Mouse (Mus musculus) left cerebral cortex, postnatal 25 days (tissue): Measurements from ENCODE around the gene Slc35e3. TPM values are rescaled to one million over a fixed set of nuclear protein-coding genes. Genes with fewer than 3 reads are reported as not detected.
"Not testable (repeated sequence)": the region's sequence is repeated elsewhere in the genome, so short reads cannot be mapped to it uniquely, and the experiment has no call there.

Source experiments
- DNase-seq, 2 experiments: peaks; one replicate each; pipeline ENCODE4 v3.0.0; 2022; ENCODE audit warnings: low spot score in 2 of 2, mixed read lengths in 1 of 2
- intact Hi-C: fragments of 180-260 bp; cut with DNase I; formaldehyde crosslinking; loops from one replicate; pipeline ENCODE4 v1.15.1; 2025
- total RNA-seq, 2 experiments: library from RNA; stranded (reverse); gene quantifications; 2 replicates each; pipeline ENCODE4 v1.2.3; 2021

Slc35e3 gene
- total RNA-seq, 2 experiments from 2014 or later: 31.0 to 31.3 TPM

GRCm38 (mm10) chr10:117765116-117765894 is 19.1 kb upstream of the Slc35e3 start:
- intact Hi-C loops: no loop called here

GRCm38 (mm10) chr10:117764598-117764997 is 18.4 kb upstream of the Slc35e3 start:
- intact Hi-C loops: no loop called here
- DNase-seq: no peak

More at GRCm38 (mm10) chr10:117765116-117765894, 19.1 kb upstream of the Slc35e3 start:
- DNase-seq: no peak

- DNase-seq: no peak
- intact Hi-C loops: no loop called here
These were observed 17.5 kb upstream of the Slc35e3 start for GRCm38 (mm10) chr10:117763588-117764190.

- intact Hi-C loops: no loop called here
- DNase-seq: no peak
These were observed 16.8 kb upstream of the Slc35e3 start for GRCm38 (mm10) chr10:117762966-117763365.

GRCm38 (mm10) chr10:117762281-117762830 is 16.2 kb upstream of the Slc35e3 start:
- intact Hi-C loops: no loop called here
- no peak for DNase-seq

- no peak for DNase-seq
- intact Hi-C loops: no loop called here
These were observed 15.4 kb upstream of the Slc35e3 start for GRCm38 (mm10) chr10:117761551-117761950.

GRCm38 (mm10) chr10:117760831-117761335 is 14.7 kb upstream of the Slc35e3 start:
- intact Hi-C loops: no loop called here
- DNase-seq: no peak

- intact Hi-C loops: no loop called here
These were observed 13.9 kb upstream of the Slc35e3 start for GRCm38 (mm10) chr10:117759844-117760630.

GRCm38 (mm10) chr10:117758749-117759727 is 12.9 kb upstream of the Slc35e3 start:
- no peak for DNase-seq
- intact Hi-C loops: no loop called here

More at GRCm38 (mm10) chr10:117759844-117760630, 13.9 kb upstream of the Slc35e3 start:
- DNase-seq: no peak

- intact Hi-C loops, DNase-seq: not testable (repeated sequence)
These were observed 12.2 kb upstream of the Slc35e3 start for GRCm38 (mm10) chr10:117758344-117758743.

- intact Hi-C loops: no loop called here
These were observed 11.7 kb upstream of the Slc35e3 start for GRCm38 (mm10) chr10:117757796-117758342.

GRCm38 (mm10) chr10:117757259-117757658 is 11.1 kb upstream of the Slc35e3 start:
- DNase-seq: no peak
- intact Hi-C loops: no loop called here

More at GRCm38 (mm10) chr10:117757796-117758342, 11.7 kb upstream of the Slc35e3 start:
- no peak for DNase-seq

- intact Hi-C loops: no loop called here
- no peak for DNase-seq
These were observed 10.6 kb upstream of the Slc35e3 start for GRCm38 (mm10) chr10:117756784-117757183.

- intact Hi-C loops: no loop called here
- DNase-seq: no peak
These were observed 9.8 kb upstream of the Slc35e3 start for GRCm38 (mm10) chr10:117755799-117756467.

GRCm38 (mm10) chr10:117755086-117755798 is 9.1 kb upstream of the Slc35e3 start:
- intact Hi-C loops: no loop called here
- no peak for DNase-seq

- intact Hi-C loops: no loop called here
- DNase-seq: no peak
These were observed 8.4 kb upstream of the Slc35e3 start for GRCm38 (mm10) chr10:117754609-117754940.
